Mouse (Mus musculus) ovary, postnatal 10 days (tissue): ENCODE data around the gene Ppp1ca.

Source experiments
- DNase-seq: peaks from one replicate; pipeline ENCODE4 v3.0.0; 2022; ENCODE audit warnings: low spot score

Gene Ppp1ca

DNA sequence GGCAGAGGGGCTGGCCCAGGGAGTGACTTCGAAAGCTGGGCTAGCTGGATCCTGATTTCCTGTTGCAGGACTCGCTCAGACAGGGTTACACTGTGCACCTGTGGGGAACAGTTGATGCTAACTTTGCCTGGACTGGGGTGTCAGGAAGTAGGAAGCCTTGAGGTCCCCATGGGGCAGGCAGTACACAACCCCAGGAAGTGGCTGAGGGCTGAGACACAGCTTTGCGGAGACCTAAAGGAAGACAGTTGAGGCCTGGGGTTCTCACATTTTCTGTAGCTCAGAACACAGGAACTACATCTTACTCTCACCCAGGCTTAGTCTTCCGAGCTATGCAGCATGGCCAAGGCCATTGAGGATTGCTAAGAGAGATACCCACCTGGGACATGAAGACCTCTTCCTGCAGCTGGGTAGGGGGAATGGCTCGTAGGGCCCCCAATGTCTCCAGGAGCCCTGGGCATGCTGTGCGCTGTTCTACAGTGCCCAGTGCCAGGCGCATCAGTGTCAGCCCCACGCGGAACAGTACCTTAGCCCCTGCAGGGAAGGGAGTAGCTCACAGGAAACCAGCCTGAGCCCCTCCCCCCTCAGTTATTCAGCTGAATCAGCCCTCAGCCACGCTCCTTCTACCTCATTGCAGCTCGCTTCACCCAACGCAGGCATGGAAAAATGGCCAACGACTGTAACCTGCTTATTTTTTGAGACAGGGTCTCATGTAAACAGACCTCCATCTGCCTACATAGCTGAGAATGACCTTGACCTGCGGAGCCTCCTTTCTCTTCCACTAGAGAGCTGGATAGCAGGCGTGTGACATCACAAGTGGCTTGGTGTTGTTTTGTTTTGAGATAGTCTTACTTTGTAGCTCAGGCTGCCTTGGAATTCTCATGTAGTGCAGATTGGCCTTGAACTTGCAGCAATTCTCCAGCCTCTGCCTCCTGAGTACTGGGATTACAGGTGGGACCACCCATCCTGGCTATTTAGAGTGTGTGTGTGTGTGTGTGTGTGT, 6.6 kb upstream of the Ppp1ca start:
- DNase-seq: no peak

GRCm38 (mm10) chr19:4187303-4187702, 4.6 kb upstream of the Ppp1ca start:
- no peak for DNase-seq

DNA sequence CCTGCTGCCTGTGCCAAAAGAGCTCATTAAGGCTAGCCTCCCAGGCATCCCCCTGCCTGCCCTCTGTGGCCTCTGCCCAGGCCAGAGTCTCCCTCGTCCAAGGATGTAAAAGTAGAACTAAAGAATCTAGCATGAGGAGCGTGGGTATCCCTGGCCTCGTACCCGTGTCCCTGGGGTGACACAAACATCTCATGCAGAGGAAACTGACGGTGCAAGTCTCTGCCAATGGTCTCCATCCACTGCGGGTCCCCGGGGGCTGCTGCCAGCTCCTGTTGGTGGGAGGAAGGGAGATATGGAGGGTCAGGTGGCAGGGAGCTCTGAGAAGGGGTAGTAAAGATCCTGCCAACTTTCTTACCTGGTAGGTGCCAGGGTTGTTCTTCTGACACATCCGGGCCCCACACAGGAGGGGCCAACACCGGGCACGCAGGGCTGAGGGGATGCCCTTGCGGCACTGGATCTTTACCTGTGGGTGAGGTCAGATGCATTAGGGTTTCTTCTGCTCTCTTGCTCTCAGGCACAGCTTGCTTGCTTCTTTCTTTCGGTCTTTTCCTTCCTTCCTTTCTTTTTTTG, 2.7 kb upstream of the Ppp1ca start:
- no peak for DNase-seq

GRCm38 (mm10) chr19:4190831-4191334, 982 bp upstream of the Ppp1ca start, which contains the start of gene Tbc1d10c:
TSS of gene Tbc1d10c (minus strand) at chr19:4191284.
- DNase-seq: no peak

- DNase-seq: no peak
Observed at GRCm38 (mm10) chr19:4192251-4192985, 553 bp downstream of the Ppp1ca start.

GRCm38 (mm10) chr19:4193129-4193528, 1.3 kb downstream of the Ppp1ca start:
- DNase-seq: no peak

GRCm38 (mm10) chr19:4194021-4194724, 2.3 kb downstream of the Ppp1ca start:
- DNase-seq: no peak

GRCm38 (mm10) chr19:4194776-4195650, 3.1 kb downstream of the Ppp1ca start:
- no peak for DNase-seq

- DNase-seq: no peak
Observed at GRCm38 (mm10) chr19:4196048-4196447, 4.2 kb downstream of the Ppp1ca start.

- no peak for DNase-seq
Observed at GRCm38 (mm10) chr19:4196548-4196947, 4.7 kb downstream of the Ppp1ca start.

DNA sequence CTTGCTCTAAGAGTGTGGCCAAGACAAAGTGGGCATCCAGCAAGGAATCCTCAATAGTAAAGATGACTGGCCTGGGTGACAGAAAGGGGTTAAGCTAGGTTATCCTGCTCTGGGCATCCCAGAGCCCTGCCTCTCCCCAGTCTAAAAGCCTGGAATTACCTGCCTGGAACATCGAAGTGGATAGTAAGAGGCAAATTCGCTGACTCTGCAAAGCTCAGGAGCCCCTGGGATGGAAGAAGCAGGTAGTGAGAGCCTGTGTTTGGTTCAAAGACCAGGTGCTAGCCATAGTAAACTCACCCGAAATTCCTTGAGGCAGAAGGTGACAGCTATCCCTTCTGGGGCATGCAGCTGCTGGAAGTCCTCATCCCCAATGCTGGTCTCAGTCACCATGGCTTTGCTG, 5.3 kb downstream of the Ppp1ca start:
- no peak for DNase-seq

DNA sequence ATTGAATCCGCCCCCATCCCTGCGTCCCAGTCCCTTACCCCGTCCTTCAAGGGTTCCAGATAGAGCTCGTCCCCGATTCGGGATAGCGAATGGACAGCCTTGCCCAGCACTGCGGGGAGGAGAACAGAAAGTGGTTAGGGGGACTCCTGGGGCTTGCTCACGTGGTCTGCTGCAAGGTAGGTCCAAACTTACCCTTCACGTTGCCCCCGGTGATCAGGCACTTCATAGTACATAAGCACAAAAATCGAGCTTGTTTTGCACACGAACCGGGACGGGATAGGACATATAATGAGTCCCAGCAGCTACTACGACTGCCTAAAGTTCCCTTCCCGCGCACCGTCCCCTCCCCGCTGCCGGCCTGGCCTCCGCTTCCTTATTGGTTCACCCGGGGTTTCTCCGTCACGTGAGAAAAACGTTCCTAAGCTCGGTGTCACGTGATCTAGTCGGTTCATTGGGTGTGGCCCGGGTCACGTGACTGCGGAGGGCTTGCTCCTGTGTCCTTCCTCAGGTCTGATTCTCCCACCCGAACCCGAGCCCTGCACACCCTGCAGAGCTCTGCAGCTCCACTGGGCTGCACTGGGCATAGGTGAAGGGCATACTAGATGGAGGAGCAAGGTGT, 9.5 kb downstream of the Ppp1ca start, which contains the start of gene Rad9a:
TSS of gene Rad9a (minus strand) at position 372 of the 619 bp plus-strand sequence.
- peak; percentile 80 for DNase-seq

DNA sequence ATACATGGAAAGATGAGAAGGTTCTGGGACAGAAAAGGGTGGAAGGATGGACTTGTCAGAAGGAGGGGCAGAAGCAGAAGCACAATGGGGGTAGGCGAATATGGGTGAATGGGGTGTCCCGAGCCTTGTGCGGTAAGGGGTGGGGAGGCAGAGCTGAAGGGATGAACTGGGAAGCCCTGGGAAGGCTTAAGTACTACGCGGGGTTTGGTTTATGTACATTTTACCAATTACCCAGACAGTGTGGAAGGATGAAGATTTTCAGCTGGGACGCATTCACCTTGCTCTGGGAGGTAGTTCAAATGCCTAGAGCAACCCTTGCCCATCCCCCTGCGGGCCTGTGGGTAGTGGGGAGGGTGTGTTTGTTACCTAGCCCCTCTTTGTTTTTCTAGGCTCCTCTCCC, 10.3 kb downstream of the Ppp1ca start:
- no peak for DNase-seq

DNA sequence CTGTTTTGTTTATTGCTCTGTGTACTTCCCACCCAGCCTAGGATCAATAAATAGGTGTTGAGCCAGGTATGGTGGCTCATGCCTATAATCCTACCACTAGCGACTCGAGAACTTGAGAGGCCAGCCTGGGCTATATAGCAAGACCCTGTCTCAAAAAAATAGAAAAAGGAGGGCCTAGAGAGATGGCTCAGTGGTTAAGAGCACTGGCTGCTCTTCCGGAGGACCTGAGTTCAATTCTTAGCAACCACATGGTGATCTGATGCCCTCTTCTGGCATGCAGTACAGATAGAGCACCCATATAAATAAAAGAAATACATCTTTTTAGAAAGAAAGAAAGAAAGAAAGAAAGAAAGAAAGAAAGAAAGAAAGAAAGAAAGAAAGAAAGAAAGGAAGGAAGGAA, 11.3 kb downstream of the Ppp1ca start:
- DNase-seq: no peak

- DNase-seq: no peak
Observed at GRCm38 (mm10) chr19:4203604-4204326, 11.9 kb downstream of the Ppp1ca start.

GRCm38 (mm10) chr19:4204889-4205288, 13.0 kb downstream of the Ppp1ca start:
- DNase-seq: no peak

- no peak for DNase-seq
Observed at GRCm38 (mm10) chr19:4206971-4207370, 15.1 kb downstream of the Ppp1ca start.

GRCm38 (mm10) chr19:4208563-4208962, 16.7 kb downstream of the Ppp1ca start:
- no peak for DNase-seq

- no peak for DNase-seq
Observed at GRCm38 (mm10) chr19:4211891-4212588, 20.2 kb downstream of the Ppp1ca start.
